Mouse (Mus musculus) adrenal gland, postnatal 10 days (tissue): ENCODE data around the gene Ypel5. TPM values are rescaled to one million over a fixed set of nuclear protein-coding genes. Genes with fewer than 3 reads are reported as not detected.
A peak's percentile ranks its signal among the peaks of the same experiment; 100 is the strongest.

Source experiments
- DNase-seq: peaks from one replicate; pipeline ENCODE4 v3.0.0; 2021; ENCODE audit warnings: mixed read lengths
- total RNA-seq, 2 experiments: library from RNA; stranded (reverse); gene quantifications; 2 replicates each; pipeline ENCODE4 v1.2.3; 2021

Gene Ypel5
- total RNA-seq, 2 experiments from 2014 or later: 51.4 to 62.7 TPM

GRCm38 (mm10) chr17:72844393-72844792, 8.1 kb downstream of the Ypel5 start:
- DNase-seq: no peak

GRCm38 (mm10) chr17:72844949-72845490, 8.8 kb downstream of the Ypel5 start:
- no peak for DNase-seq

GRCm38 (mm10) chr17:72845521-72845920, 9.3 kb downstream of the Ypel5 start:
- no peak for DNase-seq

GRCm38 (mm10) chr17:72855298-72855697, 19.0 kb downstream of the Ypel5 start:
- no peak for DNase-seq

- DNase-seq: peak; percentile 75
Observed at GRCm38 (mm10) chr17:72857677-72858633, 21.7 kb downstream of the Ypel5 start.

- no peak for DNase-seq
Observed at GRCm38 (mm10) chr17:72863226-72863625, 27.0 kb downstream of the Ypel5 start.

GRCm38 (mm10) chr17:72866624-72867245, 30.5 kb downstream of the Ypel5 start:
- no peak for DNase-seq

GRCm38 (mm10) chr17:72868181-72868580, 31.9 kb downstream of the Ypel5 start:
- DNase-seq: no peak

- DNase-seq: no peak
Observed at GRCm38 (mm10) chr17:72878979-72879378, 42.7 kb downstream of the Ypel5 start.

GRCm38 (mm10) chr17:72880156-72880555, 43.9 kb downstream of the Ypel5 start:
- DNase-seq: no peak

- DNase-seq: no peak
Observed at GRCm38 (mm10) chr17:72881051-72881450, 44.8 kb downstream of the Ypel5 start.

GRCm38 (mm10) chr17:72881804-72882203, 45.6 kb downstream of the Ypel5 start:
- no peak for DNase-seq

- DNase-seq: peak; percentile 71
Observed at GRCm38 (mm10) chr17:72889556-72890397, 53.5 kb downstream of the Ypel5 start.

GRCm38 (mm10) chr17:72890398-72890898, 54.2 kb downstream of the Ypel5 start:
- DNase-seq: no peak

GRCm38 (mm10) chr17:72891556-72891955, 55.3 kb downstream of the Ypel5 start:
- DNase-seq: no peak

- DNase-seq: no peak
Observed at GRCm38 (mm10) chr17:72895506-72895905, 59.3 kb downstream of the Ypel5 start.

GRCm38 (mm10) chr17:72897076-72897475, 60.8 kb downstream of the Ypel5 start:
- no peak for DNase-seq

GRCm38 (mm10) chr17:72897961-72898360, 61.7 kb downstream of the Ypel5 start:
- no peak for DNase-seq

- no peak for DNase-seq
Observed at GRCm38 (mm10) chr17:72898775-72899174, 62.5 kb downstream of the Ypel5 start.
